Mouse (Mus musculus) kidney, postnatal 14 days (tissue): ENCODE results near the gene Kctd4.
A peak's percentile ranks its signal among the peaks of the same experiment; 100 is the strongest.

Source experiments
- DNase-seq: peaks from one replicate; pipeline ENCODE4 v3.0.0; 2022; ENCODE audit warnings: mixed read lengths

Gene Kctd4

DNA sequence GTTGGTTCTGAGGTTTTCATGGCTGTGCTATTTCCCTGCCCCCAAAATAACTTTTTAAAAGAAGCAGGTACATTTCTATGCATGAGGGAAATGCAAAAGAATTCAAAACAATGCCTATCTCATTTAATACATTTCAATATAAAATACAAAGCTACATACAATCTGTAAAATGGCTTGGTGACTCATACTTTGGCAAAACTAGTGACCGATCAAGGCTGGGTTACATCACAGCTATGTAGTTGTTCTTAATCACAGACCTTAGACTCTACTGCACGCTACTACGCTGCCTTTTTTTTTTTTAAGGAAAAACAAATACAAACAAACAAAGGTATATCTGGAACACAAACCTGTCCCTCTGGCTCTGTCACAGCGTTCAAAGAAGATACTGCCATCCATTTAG is 37.6 kb downstream of the Kctd4 start:
- no peak for DNase-seq

DNA sequence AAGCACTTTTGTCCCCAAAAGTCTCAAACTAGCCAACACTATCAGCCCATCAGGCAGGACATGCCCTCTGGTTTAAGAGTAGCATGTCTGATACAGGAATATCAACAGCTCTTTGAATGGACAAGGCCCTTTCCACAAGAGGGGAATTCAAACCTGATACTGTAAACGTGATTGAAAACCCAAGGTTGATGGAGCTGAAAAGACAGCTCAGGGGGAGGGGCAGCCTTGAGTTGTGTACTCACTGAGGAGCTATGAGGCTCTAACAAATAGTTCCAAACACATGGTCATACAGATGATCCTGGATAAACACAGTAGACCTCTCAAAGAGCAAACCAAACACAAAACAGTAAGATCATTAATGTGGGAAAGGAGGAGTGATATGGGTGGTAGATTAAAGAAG is 43.3 kb downstream of the Kctd4 start:
- no peak for DNase-seq

- no peak for DNase-seq
Measured at GRCm38 (mm10) chr14:76001781-76002180, 47.0 kb downstream of the Kctd4 start.

GRCm38 (mm10) chr14:76005011-76005410 is 50.2 kb downstream of the Kctd4 start:
- no peak for DNase-seq

DNA sequence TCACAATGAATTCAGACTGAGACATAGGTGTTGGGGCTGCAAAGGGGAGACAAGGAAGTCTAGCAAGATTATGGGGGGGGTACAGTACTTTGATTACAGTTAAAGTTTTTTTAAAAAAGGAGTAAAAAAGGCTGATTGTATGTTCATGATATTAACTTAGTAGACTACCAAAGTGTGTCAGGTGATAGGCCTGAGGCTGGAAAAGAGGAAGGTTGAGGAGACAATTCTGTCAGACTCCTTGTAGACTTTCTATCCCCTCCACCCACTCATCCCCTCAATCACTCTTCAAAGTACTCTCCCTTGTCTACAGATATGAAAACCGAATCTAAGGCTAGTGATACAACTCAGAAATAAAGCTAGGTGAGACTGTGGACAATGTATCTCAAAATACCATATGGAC is 53.4 kb downstream of the Kctd4 start:
- no peak for DNase-seq

GRCm38 (mm10) chr14:76009185-76009584 is 54.4 kb downstream of the Kctd4 start:
- no peak for DNase-seq

- DNase-seq, result peak; percentile 95
Measured at GRCm38 (mm10) chr14:76010102-76011061, 55.6 kb downstream of the Kctd4 start, which contains the start of gene Gtf2f2. TSS of gene Gtf2f2 (minus strand) at chr14:76010865.

DNA sequence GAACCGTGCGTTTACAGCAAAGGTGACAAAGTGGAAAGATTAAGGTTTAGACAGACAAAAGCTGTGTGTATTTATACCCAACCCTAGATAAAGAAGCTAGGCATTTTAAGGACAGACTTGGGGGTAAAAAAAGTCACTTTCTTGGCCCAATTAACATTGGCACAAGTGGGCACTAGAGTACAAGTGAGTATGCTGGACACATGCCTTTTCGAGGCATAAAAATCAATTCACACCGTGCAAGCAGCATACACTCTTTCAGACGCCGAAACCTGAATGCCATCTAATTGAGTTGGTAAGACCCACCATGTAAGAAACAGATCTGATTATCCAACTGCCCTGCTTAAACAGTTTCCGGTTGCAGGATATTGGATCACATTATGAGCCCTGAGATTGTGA is 56.3 kb downstream of the Kctd4 start:
- DNase-seq, result no peak

DNA sequence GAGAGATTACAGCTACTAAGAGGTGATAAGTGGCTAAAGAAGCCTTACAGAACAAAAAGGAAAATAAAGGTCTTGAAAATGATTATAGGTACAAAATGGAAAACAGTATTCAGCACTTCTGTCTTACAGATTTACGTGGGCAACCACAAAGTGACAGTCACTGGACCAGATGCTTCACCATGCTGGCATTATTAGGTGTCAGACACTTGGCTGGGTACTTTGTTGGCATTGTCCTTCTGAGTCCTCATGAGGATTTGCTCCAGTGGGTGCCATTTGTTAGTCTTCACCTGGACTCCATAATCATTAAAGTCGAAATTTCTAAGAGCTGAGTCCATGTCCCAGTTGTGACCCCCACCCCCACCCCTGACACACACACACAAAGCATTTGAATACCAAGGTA is 59.5 kb downstream of the Kctd4 start:
- no peak for DNase-seq
